Mouse (Mus musculus): ENCODE data around the gene Ptpn5.

DNA sequence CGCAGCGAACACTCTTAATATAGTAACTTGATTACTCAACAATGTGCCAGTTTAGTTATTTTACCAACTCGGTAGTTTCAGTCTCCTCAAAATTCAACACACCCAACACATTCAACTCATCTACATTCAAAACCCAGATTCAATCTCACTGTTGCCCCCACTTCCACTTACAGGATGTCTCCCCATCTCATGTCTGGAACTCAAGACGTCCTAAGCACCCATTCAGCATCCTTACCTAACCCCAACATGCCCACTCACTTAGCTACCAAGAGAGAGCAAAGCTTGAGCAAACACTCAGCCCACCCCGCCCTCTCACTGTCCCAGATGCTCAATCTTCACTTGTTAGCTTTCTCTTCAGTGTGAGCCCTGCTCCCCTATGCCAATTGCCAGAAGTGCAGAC is 71.9 kb downstream of the Ptpn5 start:
- no peak for TF ChIP-seq CTCF (IDR thresholded peaks at IDR 0.05; ENCODE audit: insufficient read depth, low read depth, low read length)
- TF ChIP-seq POLR2A (IDR thresholded peaks at IDR 0.05; ENCODE audit: insufficient read depth, low read depth, low read length) = no peak

Data from olfactory bulb, adult 2 months (tissue).